Mouse (Mus musculus): Measurements from ENCODE around the gene Usp7. TPM values are rescaled to one million over a fixed set of nuclear protein-coding genes. Genes with fewer than 3 reads are reported as not detected.
A peak's percentile ranks its signal among the peaks of the same experiment; 100 is the strongest.

The Usp7 gene
- polyA plus RNA-seq, 1 experiment from 2014 or later, result 31.9 TPM

DNA sequence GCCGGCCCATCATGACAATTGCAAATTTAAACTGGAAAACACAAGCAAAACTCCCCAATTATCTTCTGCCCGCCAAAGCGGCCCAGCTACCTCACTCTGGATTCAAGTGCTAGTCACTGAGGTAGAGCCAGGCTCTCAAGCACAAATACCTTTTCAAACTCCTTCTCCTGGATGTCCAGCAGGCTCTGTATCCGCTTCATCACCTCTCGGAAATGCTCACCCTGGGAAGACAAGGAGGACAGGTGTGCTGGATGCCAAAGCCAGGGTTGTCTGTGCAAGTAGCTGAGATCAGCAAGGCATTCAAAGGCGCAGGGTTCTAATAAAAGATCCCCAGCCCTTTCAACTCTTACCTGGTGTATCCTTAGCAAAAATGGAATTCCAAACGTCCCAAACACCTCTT, 100.9 kb downstream of the Usp7 start:
- Histone ChIP-seq H3K9ac (no peak overlapping the region), H3K9me3 (no peaks in the 10 kb centered on the region), H3K27me3 (no peaks in the 10 kb centered on the region), H3K4me3 (no peak overlapping the region), H3K4me2 (replicated peaks) (no peak overlapping the region), H3K36me3 (peaks cover 96% of the 10 kb centered on the region), H3K4me1 (no peaks in the 10 kb centered on the region), H3K27ac (no peak overlapping the region)
- WGBS, result 91% methylated on average over 7 of the region's 7 CpGs
- ATAC-seq (ENCODE audit: low FRiP score, low read depth), result no peak

DNA sequence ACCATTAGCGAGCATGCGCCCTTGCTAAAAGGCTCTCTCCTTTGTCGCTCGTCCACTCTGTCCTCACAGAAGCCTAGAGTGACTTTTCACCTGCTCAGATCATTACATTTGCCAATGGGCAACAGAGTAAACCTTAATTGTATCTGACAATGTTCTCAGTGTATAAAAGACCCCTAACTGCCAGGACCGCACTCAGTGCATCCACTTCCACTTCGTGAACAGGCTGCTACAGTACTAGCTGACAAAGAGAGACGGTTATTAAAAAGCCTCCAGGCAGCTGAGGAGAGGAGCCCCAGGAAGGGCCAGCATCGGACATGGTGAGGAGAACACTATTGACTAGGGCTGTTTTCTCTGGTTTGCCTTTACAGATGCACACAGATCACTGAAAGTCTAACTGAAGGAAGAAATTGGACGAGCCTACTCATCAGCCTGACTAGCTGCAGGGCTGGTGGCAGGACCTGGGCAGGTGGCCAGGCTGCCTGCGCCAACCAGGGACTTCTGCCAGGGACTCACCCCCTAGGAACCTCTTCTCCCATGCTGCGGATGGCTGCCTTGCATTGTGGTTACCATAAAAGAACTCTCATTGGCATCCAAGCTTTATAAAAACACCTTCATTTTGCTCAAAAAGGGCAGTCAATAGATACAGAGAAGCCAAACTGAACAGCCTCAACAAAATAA, 102.0 kb downstream of the Usp7 start:
- H3K9me3 ChIP-seq, result no peaks in the 10 kb centered on the region
- H3K9ac ChIP-seq, result no peak overlapping the region
- no peak for ATAC-seq (ENCODE audit: low FRiP score, low read depth)
- H3K4me3 ChIP-seq, result no peak overlapping the region
- 94% methylated on average over 11 of the region's 11 CpGs for WGBS
- no peak overlapping the region for H3K27ac ChIP-seq
- H3K36me3 ChIP-seq, result peaks cover 98% of the 10 kb centered on the region
- H3K27me3 ChIP-seq, result no peaks in the 10 kb centered on the region
- H3K4me1 ChIP-seq, result no peaks in the 10 kb centered on the region
- H3K4me2 ChIP-seq (replicated peaks), result no peak overlapping the region

DNA sequence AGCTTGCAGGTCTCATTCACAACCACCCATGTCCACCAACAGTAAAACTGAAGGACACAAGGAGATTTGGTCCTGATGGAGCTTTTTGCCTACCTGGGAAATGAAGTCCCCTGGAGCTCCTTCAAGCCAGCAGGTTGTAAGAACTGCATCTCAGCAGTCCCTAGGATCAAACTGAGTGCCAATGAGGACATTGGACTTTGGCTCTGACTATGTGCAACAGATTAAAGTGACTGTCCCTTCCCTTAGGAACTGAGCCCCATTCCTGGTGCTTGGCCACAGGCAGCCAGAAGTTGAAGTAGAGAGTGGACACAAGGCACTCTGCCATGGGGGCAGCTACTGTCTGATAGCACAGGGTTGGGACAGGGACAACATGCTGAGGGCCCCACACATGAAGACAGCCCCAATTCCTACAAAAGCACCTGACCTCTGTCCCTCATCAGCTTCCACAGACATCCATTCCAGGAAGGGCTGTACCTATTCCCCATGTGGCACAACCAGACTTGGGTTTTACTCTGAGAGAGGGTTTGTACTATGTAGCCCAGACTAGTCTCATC, 104.5 kb downstream of the Usp7 start:
- Histone ChIP-seq H3K27ac (no peak overlapping the region), H3K27me3 (no peaks in the 10 kb centered on the region), H3K9ac (no peak overlapping the region), H3K4me1 (no peaks in the 10 kb centered on the region), H3K9me3 (no peaks in the 10 kb centered on the region), H3K4me2 (replicated peaks) (no peak overlapping the region), H3K36me3 (peaks cover 82% of the 10 kb centered on the region), H3K4me3 (no peak overlapping the region)
- no peak for ATAC-seq (ENCODE audit: low FRiP score, low read depth)

DNA sequence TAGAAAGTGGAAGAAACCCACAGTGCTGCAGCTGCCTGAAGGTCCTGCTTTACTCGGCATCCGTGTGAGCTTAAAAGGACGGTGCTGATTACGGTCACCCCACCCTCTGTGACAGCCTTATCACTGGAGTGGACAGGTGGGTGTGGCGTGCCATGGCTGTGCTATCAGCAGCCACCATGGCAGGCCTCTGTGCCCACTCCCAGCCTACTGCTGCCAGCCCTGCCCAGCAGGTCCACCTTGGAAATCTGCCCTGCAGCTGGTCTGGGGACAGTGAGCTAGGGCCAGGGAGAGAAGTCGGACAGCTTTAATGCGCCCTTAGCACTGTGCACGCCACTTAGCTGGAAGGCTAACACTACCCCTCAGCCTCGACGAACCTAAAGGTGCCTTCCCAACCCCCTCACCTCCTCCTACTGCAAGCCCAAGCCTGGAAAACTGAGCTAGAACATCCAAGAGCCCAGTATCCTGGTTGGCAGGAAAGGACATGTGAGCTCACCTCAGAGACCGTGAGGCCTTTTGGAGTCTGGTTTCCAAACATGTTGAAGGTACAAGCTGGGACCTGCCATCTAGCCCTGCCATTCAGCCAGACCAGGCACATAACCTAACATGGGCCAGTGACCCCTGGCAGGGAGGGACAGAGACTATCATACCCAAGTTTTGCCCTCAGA, 105.1 kb downstream of the Usp7 start:
- no peaks in the 10 kb centered on the region for H3K4me1 ChIP-seq
- 0 out of 2 replicates have a peak overlapping the region, but pooled peaks have one; percentile 25 for H3K9ac ChIP-seq
- no peaks in the 10 kb centered on the region for H3K9me3 ChIP-seq
- H3K27ac ChIP-seq, result no peak overlapping the region
- WGBS, result 82% methylated on average over 11 of the region's 11 CpGs
- no peak overlapping the region for H3K4me3 ChIP-seq
- H3K27me3 ChIP-seq, result no peaks in the 10 kb centered on the region
- peaks cover 75% of the 10 kb centered on the region for H3K36me3 ChIP-seq
- no peak overlapping the region for H3K4me2 ChIP-seq (replicated peaks)
- peak; percentile 12; the same call in 1 of the 2 replicates for ATAC-seq (ENCODE audit: low FRiP score, low read depth)

DNA sequence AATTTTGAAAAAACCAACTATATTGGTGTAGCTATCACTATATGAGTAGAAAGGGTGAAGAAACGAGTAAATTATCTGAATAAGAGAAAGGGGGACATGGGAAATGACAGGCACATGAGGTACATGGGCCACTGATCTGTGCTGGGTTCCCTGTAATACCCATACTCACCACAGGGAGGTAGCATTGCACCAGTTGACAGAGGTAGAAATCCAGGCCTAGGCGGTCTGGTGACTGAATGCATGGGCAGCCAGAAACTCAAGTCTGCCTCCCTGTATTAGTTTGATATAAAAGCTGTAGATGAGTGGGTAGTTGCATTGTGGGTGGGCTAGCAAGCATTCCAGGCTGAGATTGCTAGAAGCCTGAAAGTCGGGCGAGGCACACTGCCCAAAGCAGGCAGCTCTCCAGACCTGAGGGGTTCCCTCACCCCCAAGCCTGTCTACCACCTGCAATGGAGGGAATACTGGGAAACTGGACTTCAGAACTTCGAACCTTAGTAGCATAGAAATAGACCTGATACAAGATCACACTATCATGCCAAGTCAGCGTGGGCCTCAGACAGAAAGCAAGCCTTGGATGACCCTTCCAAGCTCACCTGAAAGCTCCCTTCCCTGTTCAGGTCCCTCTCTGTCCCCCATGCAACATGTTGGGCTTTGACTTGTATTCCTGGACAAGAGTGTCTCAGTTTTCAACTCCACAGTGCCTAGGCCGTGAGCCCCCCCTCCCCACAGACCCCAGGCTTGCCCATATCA, 105.8 kb downstream of the Usp7 start:
- peaks cover 68% of the 10 kb centered on the region for H3K36me3 ChIP-seq
- no peak overlapping the region for H3K4me3 ChIP-seq
- H3K9me3 ChIP-seq, result no peaks in the 10 kb centered on the region
- ATAC-seq (ENCODE audit: low FRiP score, low read depth), result peak; percentile 21; the same call in 1 of the 2 replicates
- 57% methylated on average over 7 of the region's 7 CpGs for WGBS
- no peaks in the 10 kb centered on the region for H3K27me3 ChIP-seq
- H3K9ac ChIP-seq, result no peak overlapping the region
- H3K4me2 ChIP-seq (replicated peaks), result no peak overlapping the region
- H3K4me1 ChIP-seq, result no peaks in the 10 kb centered on the region
- no peak overlapping the region for H3K27ac ChIP-seq

DNA sequence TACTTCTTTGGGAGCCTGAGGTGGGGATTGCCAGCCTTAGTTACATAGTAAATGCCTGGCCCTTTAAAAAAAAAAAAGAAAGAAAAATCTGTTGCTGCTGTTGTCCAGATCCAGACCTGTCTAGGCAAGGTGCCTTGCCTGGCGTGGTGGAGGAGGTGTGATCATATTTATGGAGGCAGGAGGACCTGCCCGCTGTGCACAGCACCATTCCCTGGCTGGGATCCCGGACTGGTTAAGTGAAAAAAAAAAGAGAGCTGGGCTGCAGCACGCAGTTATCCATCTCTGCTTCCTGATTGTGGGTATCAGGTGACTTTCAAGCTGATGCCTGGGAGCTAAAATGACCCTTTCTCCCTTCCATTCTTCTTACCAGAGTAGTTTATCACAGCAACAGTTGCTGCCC, 107.0 kb downstream of the Usp7 start:
- Histone ChIP-seq H3K36me3 (peaks cover 56% of the 10 kb centered on the region), H3K27me3 (no peaks in the 10 kb centered on the region), H3K4me2 (replicated peaks) (no peak overlapping the region), H3K27ac (no peak overlapping the region; the same call in 1 of the 2 replicates), H3K4me1 (no peaks in the 10 kb centered on the region), H3K9me3 (no peaks in the 10 kb centered on the region), H3K9ac (no peak overlapping the region), H3K4me3 (no peak overlapping the region)
- no peak for ATAC-seq (ENCODE audit: low FRiP score, low read depth)
- 30% methylated on average over 4 of the region's 4 CpGs for WGBS

DNA sequence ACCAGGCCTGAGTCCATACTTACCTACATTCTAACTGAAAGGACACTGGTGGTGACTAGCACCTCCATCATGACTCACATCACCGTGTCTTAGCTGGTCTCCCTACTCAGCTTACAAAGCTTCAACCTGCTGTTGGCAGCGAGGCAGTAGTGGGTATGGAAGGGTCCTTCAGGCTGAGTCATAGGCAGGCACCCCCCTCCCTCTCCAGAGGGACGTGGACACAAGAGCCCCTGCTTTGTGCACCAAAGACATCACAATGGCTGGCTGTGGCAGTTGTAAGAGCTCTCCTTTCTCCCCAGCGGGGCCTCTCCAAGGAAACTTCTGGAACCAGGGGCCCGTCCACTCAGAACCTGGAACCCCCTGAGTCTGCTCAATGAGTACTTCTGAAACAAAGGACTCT, 111.6 kb downstream of the Usp7 start, which contains the start of gene Gm5767:
Gm5767 (plus strand) TSS at position 301 of the 400 bp plus-strand sequence.
- Histone ChIP-seq H3K4me2 (replicated peaks) (no peak within 1 kb of the TSS), H3K4me3 (no peak within 1 kb of the TSS), H3K27me3 (no peaks in the 10 kb centered on the region), H3K36me3 (peaks cover 11% of the 10 kb centered on the region), H3K27ac (no peak within 1 kb of the TSS), H3K9ac (no peak within 1 kb of the TSS; the same call in 1 of the 2 replicates), H3K9me3 (no peaks in the 10 kb centered on the region), H3K4me1 (no peaks in the 10 kb centered on the region)
- ATAC-seq (ENCODE audit: low FRiP score, low read depth), result no peak
- WGBS, result 82% methylated on average over 5 of the region's 5 CpGs

DNA sequence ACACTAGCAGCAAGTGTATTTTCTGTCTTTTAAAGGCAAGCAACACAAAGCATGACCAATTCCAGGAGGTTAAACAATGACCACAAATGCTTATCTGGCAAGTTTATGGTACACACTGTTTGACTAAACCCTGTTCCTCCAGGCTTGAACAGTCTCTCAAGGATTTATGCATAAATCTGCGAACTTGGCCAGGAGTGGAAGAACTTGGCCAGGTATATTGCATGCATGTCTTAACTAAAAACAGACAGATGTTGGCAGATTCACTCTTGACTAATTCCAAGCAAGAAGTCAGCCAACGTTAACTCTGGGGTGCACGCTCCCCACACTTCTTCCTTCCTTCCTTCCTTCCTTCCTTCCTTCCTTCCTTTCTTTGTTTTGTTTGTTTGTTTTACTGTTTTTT, 112.3 kb downstream of the Usp7 start:
- Histone ChIP-seq H3K27ac (no peak overlapping the region), H3K9me3 (no peaks in the 10 kb centered on the region), H3K4me3 (no peak overlapping the region), H3K27me3 (no peaks in the 10 kb centered on the region), H3K9ac (no peak overlapping the region), H3K36me3 (peaks cover 8% of the 10 kb centered on the region), H3K4me2 (replicated peaks) (no peak overlapping the region), H3K4me1 (no peaks in the 10 kb centered on the region)
- 92% methylated on average over 3 of the region's 3 CpGs for WGBS
- no peak for ATAC-seq (ENCODE audit: low FRiP score, low read depth)

DNA sequence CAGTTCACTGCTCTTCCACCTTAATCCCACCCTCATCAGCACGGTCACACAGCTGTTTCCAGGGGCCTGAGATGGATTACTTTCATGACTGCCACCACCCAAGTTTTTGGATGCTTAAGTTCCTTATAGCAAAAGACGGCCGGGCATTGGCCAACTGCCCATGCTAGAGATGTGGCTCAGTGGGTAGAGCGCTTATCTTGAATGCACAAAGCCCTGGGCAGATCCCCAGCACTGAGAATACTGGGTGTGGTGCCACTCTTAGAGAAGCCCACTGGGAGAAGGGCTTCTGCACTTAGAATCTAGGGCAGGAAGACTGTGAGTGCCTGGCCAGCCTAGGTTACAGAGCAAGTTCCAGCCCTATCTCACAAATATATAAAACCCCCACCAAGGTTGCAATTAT, 113.4 kb downstream of the Usp7 start:
- Histone ChIP-seq H3K27ac (no peak overlapping the region), H3K36me3 (peaks cover 6% of the 10 kb centered on the region), H3K9ac (no peak overlapping the region), H3K9me3 (no peaks in the 10 kb centered on the region), H3K4me1 (no peaks in the 10 kb centered on the region), H3K4me2 (replicated peaks) (no peak overlapping the region), H3K27me3 (no peaks in the 10 kb centered on the region), H3K4me3 (no peak overlapping the region)
- 81% methylated on average over 4 of the region's 4 CpGs for WGBS
- ATAC-seq (ENCODE audit: low FRiP score, low read depth), result no peak

DNA sequence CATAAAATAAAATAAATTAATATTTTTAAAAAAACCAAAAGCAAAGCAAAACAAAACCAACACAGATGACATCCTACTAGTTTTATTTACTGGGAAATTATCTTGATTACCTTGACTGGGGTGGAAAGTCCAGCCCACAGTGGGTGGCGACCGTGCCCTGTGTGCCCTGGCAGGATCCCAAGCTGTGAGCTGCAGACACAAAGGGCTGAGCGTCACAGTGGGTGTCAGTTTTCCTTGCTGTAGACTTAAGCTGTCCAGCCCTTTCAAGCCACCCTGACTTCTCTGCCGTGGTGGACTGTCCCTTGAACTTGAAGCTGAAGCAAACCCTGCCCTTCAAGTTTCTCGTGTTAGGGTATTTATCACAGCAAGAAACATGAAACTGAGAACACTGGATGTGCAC, 114.1 kb downstream of the Usp7 start:
- H3K27me3 ChIP-seq, result 0 out of 2 replicates have a peak, but pooled peaks cover 5% of the 10 kb centered on the region
- WGBS, result 61% methylated on average over 5 of the region's 5 CpGs
- no peaks in the 10 kb centered on the region for H3K36me3 ChIP-seq
- no peak overlapping the region for H3K27ac ChIP-seq
- no peaks in the 10 kb centered on the region for H3K4me1 ChIP-seq
- H3K9me3 ChIP-seq, result no peaks in the 10 kb centered on the region
- no peak overlapping the region for H3K4me2 ChIP-seq (replicated peaks)
- no peak for ATAC-seq (ENCODE audit: low FRiP score, low read depth)
- H3K9ac ChIP-seq, result no peak overlapping the region
- H3K4me3 ChIP-seq, result no peak overlapping the region

DNA sequence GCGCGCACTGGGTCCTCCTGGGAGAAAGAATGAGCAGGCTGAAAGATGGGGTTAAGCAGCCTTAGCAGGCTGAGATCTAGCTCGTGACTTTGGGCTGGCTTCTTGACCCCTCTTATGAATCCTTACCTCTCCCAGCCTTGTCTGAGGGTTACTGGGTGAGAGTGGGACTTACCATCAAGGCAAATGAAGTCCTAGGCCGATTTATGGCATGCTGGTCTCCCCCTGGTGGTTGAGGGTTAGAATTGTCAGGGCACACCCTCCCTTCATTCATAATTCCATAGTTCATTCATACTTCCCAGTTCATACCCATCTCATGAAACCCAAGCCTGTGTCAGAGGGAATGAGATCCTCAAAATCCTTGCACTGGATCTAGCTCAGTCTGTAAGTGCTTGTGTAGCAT, 115.3 kb downstream of the Usp7 start:
- Histone ChIP-seq H3K4me1 (no peaks in the 10 kb centered on the region), H3K36me3 (no peaks in the 10 kb centered on the region), H3K27me3 (0 out of 2 replicates have a peak, but pooled peaks cover 8% of the 10 kb centered on the region), H3K9ac (no peak overlapping the region), H3K27ac (no peak overlapping the region), H3K4me2 (replicated peaks) (no peak overlapping the region), H3K4me3 (no peak overlapping the region), H3K9me3 (no peaks in the 10 kb centered on the region)
- ATAC-seq (ENCODE audit: low FRiP score, low read depth), result no peak
- 51% methylated on average over 4 of the region's 4 CpGs for WGBS

DNA sequence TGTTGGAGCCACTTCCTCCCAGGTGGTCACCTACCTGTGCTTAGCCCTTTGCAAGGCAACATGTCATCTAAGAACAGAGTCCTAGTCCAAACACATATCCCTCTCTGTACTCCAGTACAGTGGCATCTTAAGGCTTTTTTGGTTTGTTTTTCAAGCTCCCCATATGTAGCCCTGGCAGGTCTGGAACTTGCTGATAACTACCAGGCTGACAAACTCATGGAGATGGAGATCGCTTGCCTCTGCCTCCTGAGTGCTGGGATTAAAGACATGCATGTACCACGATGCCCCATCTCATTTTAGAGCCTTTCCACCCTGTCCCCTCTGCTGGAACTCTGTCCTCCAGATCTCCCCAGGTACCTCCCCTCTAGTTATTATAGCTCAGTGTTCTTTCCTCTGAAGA, 115.9 kb downstream of the Usp7 start:
- no peak overlapping the region for H3K4me3 ChIP-seq
- WGBS, result 79% methylated on average over 2 of the region's 2 CpGs
- no peak overlapping the region for H3K27ac ChIP-seq
- H3K4me2 ChIP-seq (replicated peaks), result no peak overlapping the region
- 0 out of 2 replicates have a peak, but pooled peaks cover 8% of the 10 kb centered on the region for H3K27me3 ChIP-seq
- ATAC-seq (ENCODE audit: low FRiP score, low read depth), result no peak
- no peak overlapping the region for H3K9ac ChIP-seq
- no peaks in the 10 kb centered on the region for H3K9me3 ChIP-seq
- H3K36me3 ChIP-seq, result no peaks in the 10 kb centered on the region
- H3K4me1 ChIP-seq, result no peaks in the 10 kb centered on the region

Measured in limb, embryonic 13.5 days (tissue).